Mouse (Mus musculus): Measurements from ENCODE around the gene Bnc2. TPM values are rescaled to one million over a fixed set of nuclear protein-coding genes. Genes with fewer than 3 reads are reported as not detected.

The Bnc2 gene
- polyA plus RNA-seq, 1 experiment from 2014 or later: 0.74 TPM

DNA sequence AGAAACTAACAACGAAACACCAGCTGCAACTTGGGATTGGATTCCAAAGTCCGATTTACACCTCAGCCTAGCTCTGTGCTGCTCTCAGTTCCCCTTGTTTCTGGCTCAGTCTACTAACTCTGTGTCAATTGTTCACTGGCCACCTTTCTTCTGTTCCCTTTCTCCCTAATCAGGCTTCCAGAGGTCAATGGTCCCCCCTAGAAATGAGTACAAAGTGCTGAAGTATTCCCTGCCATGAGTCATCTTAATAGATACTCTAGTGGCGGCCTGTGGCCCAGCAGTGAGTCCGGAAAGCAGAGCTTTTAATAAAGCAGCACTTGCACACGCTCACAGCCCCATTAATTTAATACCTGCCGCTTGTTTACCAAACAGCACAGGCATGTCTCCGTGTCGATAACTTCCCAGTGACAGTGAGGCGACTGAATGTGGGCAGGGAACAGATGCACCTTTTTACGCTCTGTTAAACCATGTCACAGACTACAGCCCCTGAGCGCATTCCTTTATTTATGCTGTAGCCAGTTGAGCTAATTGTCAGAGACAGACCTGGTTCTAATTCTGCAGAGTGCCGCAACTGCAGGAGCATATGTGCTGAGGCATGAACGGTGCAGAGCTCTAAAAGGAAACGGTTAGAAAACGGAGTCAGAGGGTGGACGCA lies 218.8 kb downstream of the Bnc2 start:
- no peak overlapping the region for H3K27ac ChIP-seq
- H3K4me1 ChIP-seq (replicated peaks): no peaks in the 10 kb centered on the region
- no peak overlapping the region for H3K9ac ChIP-seq
- whole genome bisulfite sequencing (ENCODE audit: insufficient replicate concordance): 75% methylated on average over 16 of the region's 16 CpGs
- DNase-seq (no peak), ATAC-seq (ENCODE audit: low read depth) (no peak)
- no peaks in the 10 kb centered on the region for H3K27me3 ChIP-seq
- H3K4me3 ChIP-seq (replicated peaks): no peak overlapping the region
- H3K9me3 ChIP-seq (replicated peaks): no peaks in the 10 kb centered on the region
- no peaks in the 10 kb centered on the region for H3K36me3 ChIP-seq
- no peak overlapping the region for H3K4me2 ChIP-seq

DNA sequence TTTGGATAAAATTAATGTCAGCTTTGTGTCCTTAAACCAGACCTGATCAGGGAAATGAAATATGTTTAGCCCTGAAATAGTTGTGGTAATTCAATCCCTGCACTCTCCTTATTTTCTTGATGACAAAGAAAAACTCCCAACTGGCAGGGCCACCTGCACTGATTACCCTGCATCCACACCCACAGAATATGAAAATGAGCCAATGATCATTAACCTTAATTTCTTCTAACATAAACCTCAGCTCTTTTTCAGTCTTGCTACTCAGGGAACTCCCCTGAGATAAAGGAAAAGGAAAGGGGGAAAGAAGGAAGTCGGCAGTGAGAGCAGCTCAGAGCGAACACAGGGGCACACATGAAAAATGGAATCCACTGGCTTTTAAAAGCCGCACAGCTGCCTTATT lies 220.6 kb downstream of the Bnc2 start:
- no peak for ATAC-seq (ENCODE audit: low read depth)
- Histone ChIP-seq H3K27me3 (no peaks in the 10 kb centered on the region), H3K9me3 (replicated peaks) (no peaks in the 10 kb centered on the region), H3K4me3 (replicated peaks) (no peak overlapping the region), H3K27ac (no peak overlapping the region), H3K4me2 (no peak overlapping the region), H3K9ac (no peak overlapping the region), H3K4me1 (replicated peaks) (no peaks in the 10 kb centered on the region), H3K36me3 (no peaks in the 10 kb centered on the region)
- DNase-seq: no peak
- WGBS (ENCODE audit: insufficient replicate concordance): 47% methylated on average over 3 of the region's 3 CpGs

DNA sequence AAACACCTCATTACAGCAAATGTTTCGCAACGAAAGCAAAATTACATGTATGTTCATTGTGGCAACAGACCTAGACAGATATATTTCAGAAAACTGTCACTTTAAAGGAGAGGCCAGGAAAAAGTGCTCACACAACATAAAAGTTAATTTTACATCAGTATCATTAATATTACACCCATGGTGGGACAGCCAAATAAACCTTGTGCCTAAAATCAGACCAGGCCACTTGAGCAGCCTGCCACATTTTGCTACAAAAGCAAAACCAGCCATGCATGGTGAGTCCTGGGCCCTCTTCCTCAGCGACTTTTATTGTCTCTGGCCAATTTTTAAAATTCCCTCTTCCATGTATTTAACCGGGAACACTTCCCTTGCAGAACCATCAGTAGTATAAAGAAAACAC lies 221.5 kb downstream of the Bnc2 start:
- no peak for ATAC-seq (ENCODE audit: low read depth)
- 63% methylated on average over 4 of the region's 4 CpGs for WGBS (ENCODE audit: insufficient replicate concordance)
- H3K4me2 ChIP-seq: no peak overlapping the region
- H3K4me3 ChIP-seq (replicated peaks): no peak overlapping the region
- H3K9me3 ChIP-seq (replicated peaks): no peaks in the 10 kb centered on the region
- H3K27me3 ChIP-seq: no peaks in the 10 kb centered on the region
- H3K4me1 ChIP-seq (replicated peaks): no peaks in the 10 kb centered on the region
- no peak overlapping the region for H3K9ac ChIP-seq
- H3K36me3 ChIP-seq: no peaks in the 10 kb centered on the region
- H3K27ac ChIP-seq: no peak overlapping the region
- DNase-seq: no peak

DNA sequence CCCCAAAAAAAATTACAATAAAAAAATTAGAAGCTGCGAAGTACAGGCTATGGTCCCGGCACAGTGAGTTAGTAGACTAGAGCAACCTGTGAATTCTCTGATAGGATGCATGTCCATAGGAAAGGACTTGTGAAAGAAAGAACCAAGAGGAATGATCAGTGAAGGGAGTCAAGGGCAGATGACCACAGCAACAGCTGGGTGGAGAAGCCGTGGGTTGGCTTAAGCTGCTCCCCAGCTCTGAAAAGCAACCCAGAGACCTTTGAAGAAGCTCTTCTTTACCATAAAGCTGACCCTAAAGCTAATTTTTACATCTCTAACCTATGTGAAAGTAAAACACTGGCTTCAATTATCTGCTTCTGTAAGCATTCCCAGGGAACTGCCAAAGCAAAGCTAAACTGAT lies 222.4 kb downstream of the Bnc2 start:
- no peaks in the 10 kb centered on the region for H3K36me3 ChIP-seq
- 69% methylated on average over 3 of the region's 3 CpGs for WGBS (ENCODE audit: insufficient replicate concordance)
- no peak overlapping the region for H3K4me3 ChIP-seq (replicated peaks)
- H3K9ac ChIP-seq: no peak overlapping the region
- H3K27me3 ChIP-seq: no peaks in the 10 kb centered on the region
- H3K9me3 ChIP-seq (replicated peaks): no peaks in the 10 kb centered on the region
- no peak for DNase-seq
- H3K4me1 ChIP-seq (replicated peaks): no peaks in the 10 kb centered on the region
- no peak overlapping the region for H3K27ac ChIP-seq
- H3K4me2 ChIP-seq: no peak overlapping the region
- ATAC-seq (ENCODE audit: low read depth): no peak

DNA sequence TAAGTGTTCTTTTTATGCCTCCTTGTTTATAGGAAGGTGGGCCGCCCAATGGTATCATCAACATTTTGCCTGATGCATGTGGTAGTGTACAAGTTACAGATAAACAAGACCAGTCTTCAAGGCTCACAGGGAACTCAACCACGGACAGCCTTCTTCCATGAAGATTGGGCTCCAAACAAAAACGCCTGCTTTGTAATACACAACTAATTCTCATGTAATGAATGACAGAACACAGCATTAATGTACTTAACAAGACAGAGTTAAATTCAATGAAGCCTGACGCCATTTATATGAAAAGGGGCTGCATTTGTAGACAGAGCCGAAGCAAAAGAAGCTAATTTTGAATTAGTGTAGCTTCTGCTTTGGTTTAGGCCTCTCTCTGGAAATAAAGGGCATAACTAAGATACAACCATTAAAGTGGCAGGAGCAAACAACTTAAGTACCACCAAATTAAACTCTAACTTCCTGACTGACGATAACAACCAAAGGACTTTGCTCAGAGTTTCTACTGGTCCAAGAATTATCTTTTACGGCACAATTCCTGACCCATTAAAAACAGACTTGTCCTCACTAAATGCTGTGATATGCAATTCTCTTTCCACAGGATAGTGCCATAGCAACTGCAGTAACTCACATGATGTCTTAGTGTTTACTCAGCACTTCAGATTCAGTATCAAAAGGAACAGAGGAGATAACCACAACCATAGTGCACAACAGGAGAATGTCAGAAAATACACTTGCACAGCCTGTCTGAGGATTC lies 225.6 kb downstream of the Bnc2 start:
- Histone ChIP-seq H3K27me3 (no peaks in the 10 kb centered on the region), H3K4me2 (no peak overlapping the region), H3K4me1 (replicated peaks) (no peaks in the 10 kb centered on the region), H3K9ac (no peak overlapping the region), H3K4me3 (replicated peaks) (no peak overlapping the region), H3K27ac (no peak overlapping the region), H3K9me3 (replicated peaks) (no peaks in the 10 kb centered on the region), H3K36me3 (no peaks in the 10 kb centered on the region)
- DNase-seq: no peak
- WGBS (ENCODE audit: insufficient replicate concordance): 63% methylated on average over 7 of the region's 7 CpGs
- no peak for ATAC-seq (ENCODE audit: low read depth)

DNA sequence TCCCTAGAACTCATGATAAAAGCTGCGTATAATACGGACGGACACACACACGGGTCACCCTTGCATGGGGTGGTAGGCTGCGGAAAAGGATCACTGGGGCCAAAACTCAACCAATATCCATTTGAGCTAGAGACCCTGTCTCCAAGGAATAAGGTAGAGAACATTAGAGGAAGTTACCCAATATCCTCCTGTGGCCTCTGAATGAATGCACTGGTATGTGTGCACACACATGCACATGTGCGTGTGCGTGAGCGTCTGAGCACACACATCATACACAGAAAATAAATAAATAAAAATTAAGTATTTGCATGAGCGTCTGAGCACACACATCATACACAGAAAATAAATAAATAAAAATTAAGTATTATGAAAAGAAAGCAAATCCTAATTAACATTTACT lies 241.8 kb downstream of the Bnc2 start:
- H3K4me3 ChIP-seq (replicated peaks): no peak overlapping the region
- WGBS (ENCODE audit: insufficient replicate concordance): 75% methylated on average over 9 of the region's 9 CpGs

DNA sequence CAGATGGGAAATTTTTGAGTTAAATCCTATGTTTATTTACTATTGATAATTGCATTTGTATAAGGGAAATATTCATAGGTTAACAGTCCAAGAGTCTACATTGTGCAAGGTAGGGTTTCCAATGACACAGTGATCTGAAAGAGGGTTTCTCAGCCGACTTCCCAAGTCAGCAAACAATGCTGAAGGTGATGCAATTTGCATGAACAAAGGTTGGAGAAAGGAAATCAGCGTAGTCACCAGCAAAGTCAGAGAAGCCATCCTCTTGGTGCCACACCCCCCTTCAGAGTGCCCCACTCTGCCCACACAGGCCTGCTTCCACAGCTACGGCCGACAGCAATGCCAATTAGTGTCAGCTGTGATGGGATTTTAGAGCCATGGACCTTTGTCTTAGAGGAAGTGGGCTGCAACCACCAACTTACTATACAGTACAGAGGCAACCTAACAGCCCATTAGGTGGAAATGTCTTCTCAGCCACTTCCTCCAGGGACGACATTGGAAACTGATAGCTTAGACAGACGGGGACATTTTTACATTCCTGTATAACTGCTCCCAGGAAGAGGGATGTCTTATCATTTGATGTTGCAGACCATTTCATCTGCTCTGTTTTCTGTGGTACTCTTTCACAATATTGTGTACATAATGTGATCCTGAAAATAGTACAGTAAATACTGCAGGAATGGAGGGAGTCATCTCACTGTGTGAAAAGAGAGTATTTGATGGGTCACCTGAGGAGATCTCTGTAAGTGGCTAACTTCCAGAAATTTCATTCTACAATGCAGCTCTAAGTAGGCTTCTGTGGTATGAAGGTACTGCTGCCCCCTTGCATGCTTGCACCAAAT lies 243.2 kb downstream of the Bnc2 start:
- Histone ChIP-seq H3K4me2 (0 out of 2 replicates have a peak overlapping the region, but pooled peaks have one; percentile 17), H3K4me3 (replicated peaks) (no peak overlapping the region), H3K36me3 (no peaks in the 10 kb centered on the region), H3K27ac (no peak overlapping the region), H3K27me3 (no peaks in the 10 kb centered on the region), H3K4me1 (replicated peaks) (peaks cover 11% of the 10 kb centered on the region), H3K9me3 (replicated peaks) (no peaks in the 10 kb centered on the region), H3K9ac (no peak overlapping the region)
- no peak for DNase-seq
- ATAC-seq (ENCODE audit: low read depth): no peak
- 14% methylated on average over 6 of the region's 6 CpGs for WGBS (ENCODE audit: insufficient replicate concordance)

More for the DNA sequence above, 241.8 kb downstream of the Bnc2 start:
- H3K27ac ChIP-seq: no peak overlapping the region
- no peaks in the 10 kb centered on the region for H3K36me3 ChIP-seq
- no peak for ATAC-seq (ENCODE audit: low read depth)
- H3K27me3 ChIP-seq: no peaks in the 10 kb centered on the region
- no peak overlapping the region for H3K9ac ChIP-seq
- no peaks in the 10 kb centered on the region for H3K9me3 ChIP-seq (replicated peaks)
- H3K4me2 ChIP-seq: no peak overlapping the region
- H3K4me1 ChIP-seq (replicated peaks): peaks cover 11% of the 10 kb centered on the region
- DNase-seq: no peak

DNA sequence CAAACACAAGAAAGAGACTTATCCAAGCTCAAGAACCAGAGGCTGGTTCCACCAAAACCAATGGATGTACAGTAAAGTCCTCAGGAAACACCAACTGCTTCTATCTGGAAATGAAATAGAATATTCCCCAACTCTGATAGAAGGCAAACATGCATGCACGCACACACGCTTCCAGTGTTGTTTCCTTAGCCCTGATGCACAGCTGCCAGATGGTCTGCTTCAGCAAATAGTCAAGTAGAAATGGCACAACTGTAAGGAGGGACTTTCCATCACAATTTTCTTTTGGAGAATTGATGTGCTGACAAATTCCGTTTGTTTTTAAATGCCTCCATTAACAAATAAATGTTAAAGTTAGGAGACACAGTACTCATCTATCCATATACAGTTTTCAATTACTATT lies 247.1 kb downstream of the Bnc2 start:
- 82% methylated on average over 3 of the region's 3 CpGs for WGBS (ENCODE audit: insufficient replicate concordance)
- no peak overlapping the region for H3K27ac ChIP-seq
- H3K9me3 ChIP-seq (replicated peaks): no peaks in the 10 kb centered on the region
- peaks cover 11% of the 10 kb centered on the region for H3K4me1 ChIP-seq (replicated peaks)
- no peak for ATAC-seq (ENCODE audit: low read depth)
- DNase-seq: no peak
- H3K4me2 ChIP-seq: no peak overlapping the region
- H3K36me3 ChIP-seq: no peaks in the 10 kb centered on the region
- H3K4me3 ChIP-seq (replicated peaks): no peak overlapping the region
- H3K9ac ChIP-seq: no peak overlapping the region
- H3K27me3 ChIP-seq: no peaks in the 10 kb centered on the region

DNA sequence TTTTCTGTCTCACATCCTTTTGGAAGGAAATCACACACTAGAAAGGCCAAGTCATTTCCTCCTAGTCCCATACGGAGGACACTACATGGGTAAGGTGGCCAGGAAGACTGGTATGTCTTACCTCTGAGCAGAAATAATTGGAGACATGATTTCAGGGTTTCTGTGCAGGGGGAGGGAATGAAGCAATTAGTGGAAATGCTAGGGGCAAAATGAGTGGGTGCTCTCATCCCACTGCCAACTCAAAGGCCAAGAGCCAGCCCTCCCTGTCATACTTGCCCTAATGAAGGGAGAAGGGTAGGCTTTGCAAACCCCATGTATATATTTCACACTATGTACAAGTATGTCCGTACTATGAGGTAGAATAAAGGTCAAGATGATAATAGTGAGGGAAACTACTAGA lies 263.6 kb downstream of the Bnc2 start:
- Histone ChIP-seq H3K9ac (no peak overlapping the region), H3K36me3 (no peaks in the 10 kb centered on the region), H3K9me3 (replicated peaks) (no peaks in the 10 kb centered on the region), H3K4me1 (replicated peaks) (no peaks in the 10 kb centered on the region), H3K4me2 (no peak overlapping the region), H3K4me3 (replicated peaks) (no peak overlapping the region), H3K27me3 (no peaks in the 10 kb centered on the region), H3K27ac (no peak overlapping the region)
- ATAC-seq (ENCODE audit: low read depth) (no peak), DNase-seq (no peak)
- 60% methylated on average over 2 of the region's 2 CpGs for WGBS (ENCODE audit: insufficient replicate concordance)

DNA sequence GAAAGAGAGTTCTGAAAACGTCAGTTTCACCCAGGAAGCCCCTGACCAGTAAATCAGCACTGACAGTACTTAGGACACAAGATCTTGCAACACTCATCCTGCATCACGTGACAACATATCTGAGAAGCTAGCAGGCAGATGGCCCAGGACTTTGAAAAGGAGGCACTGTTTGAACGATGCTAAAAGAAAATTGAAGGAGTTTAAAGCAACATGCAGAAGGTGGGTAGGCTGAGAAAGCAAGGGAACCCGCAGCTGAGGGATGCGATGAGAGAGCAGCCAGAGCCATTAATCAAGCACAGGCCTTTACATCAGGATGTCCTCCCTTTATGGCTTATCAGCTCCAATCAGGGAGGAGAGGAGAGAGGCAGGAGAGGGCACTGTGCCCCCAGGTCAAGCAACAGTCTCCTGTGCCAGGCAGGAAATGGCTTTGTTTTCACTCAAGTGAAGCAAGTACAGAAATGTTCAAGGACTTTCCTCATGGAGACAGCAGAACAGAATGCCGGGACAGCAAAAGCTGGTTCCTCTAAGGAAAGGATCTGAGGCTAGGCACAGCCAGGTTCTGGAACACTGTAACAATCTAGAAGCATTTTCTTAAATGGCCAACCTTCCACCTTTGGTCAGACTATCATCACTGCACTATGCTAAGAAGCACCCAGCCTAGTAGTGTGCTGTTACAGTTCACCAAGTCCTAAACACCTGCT lies 267.6 kb downstream of the Bnc2 start:
- no peaks in the 10 kb centered on the region for H3K4me1 ChIP-seq (replicated peaks)
- no peak for ATAC-seq (ENCODE audit: low read depth)
- H3K4me2 ChIP-seq: no peak overlapping the region
- no peaks in the 10 kb centered on the region for H3K36me3 ChIP-seq
- WGBS (ENCODE audit: insufficient replicate concordance): 37% methylated on average over 6 of the region's 6 CpGs
- H3K9me3 ChIP-seq (replicated peaks): no peaks in the 10 kb centered on the region
- H3K4me3 ChIP-seq (replicated peaks): no peak overlapping the region
- no peak for DNase-seq
- H3K9ac ChIP-seq: no peak overlapping the region
- no peak overlapping the region for H3K27ac ChIP-seq
- H3K27me3 ChIP-seq: no peaks in the 10 kb centered on the region
